Mouse (Mus musculus) intestine, postnatal 0 days (tissue): ENCODE data around the gene Rps21. TPM values are rescaled to one million over a fixed set of nuclear protein-coding genes. Genes with fewer than 3 reads are reported as not detected.

Source experiments
- ATAC-seq: fragments of 200-750 bp; cut with Nextera tagmentation; 2 replicates; pipeline ENCODE4 v1.8.0; 2017; ENCODE audit warnings: mild to moderate bottlenecking, moderate TSS enrichment, moderate library complexity
- H3K27ac ChIP-seq: fragments of 300-500 bp; sonication (generic); 2 replicates; pipeline ENCODE4 v1.5.1; 2014; ENCODE audit warnings: mild to moderate bottlenecking, low read depth, low read length, moderate library complexity
- H3K27me3 ChIP-seq: fragments of 300-500 bp; sonication (generic); replicated peaks from 2 replicates; pipeline ENCODE4 v1.6.1; 2014; ENCODE audit warnings: low read length, mixed read lengths; ENCODE audit not compliant: control insufficient read depth, insufficient read depth
- H3K36me3 ChIP-seq: fragments of 300-500 bp; sonication (generic); 2 replicates; pipeline ENCODE4 v1.6.1; 2014; ENCODE audit warnings: mild to moderate bottlenecking, moderate library complexity; ENCODE audit not compliant: control insufficient read depth, insufficient read depth
- H3K4me1 ChIP-seq: fragments of 300-500 bp; sonication (generic); replicated peaks from 2 replicates; pipeline ENCODE4 v1.6.1; 2014; ENCODE audit warnings: antibody characterized with exemption, low read length, mixed read lengths; ENCODE audit not compliant: control insufficient read depth, insufficient read depth
- H3K4me2 ChIP-seq: fragments of 300-500 bp; sonication (generic); replicated peaks from 2 replicates; pipeline ENCODE4 v1.6.1; 2014; ENCODE audit warnings: low read depth, mild to moderate bottlenecking, moderate library complexity
- H3K4me3 ChIP-seq: fragments of 300-500 bp; sonication (generic); 2 replicates; pipeline ENCODE4 v1.5.1; 2014; ENCODE audit warnings: low read depth, low read length
- H3K9ac ChIP-seq: fragments of 300-500 bp; sonication (generic); 2 replicates; pipeline ENCODE4 v1.6.1; 2014; ENCODE audit warnings: mild to moderate bottlenecking, low read depth, low read length
- H3K9me3 ChIP-seq: fragments of 300-500 bp; sonication (generic); 2 replicates; pipeline ENCODE4 v1.6.1; 2016; ENCODE audit warnings: mixed run types; ENCODE audit not compliant: control insufficient read depth
- CTCF ChIP-seq: sonication (generic); IDR thresholded peaks from 2 replicates; pipeline ENCODE4 v1.5.1; 2016; ENCODE audit warnings: low read depth, mild to moderate bottlenecking, control low read depth, antibody characterized with exemption, moderate library complexity
- WGBS: fragments of 180-500 bp; shearing (Covaris S2); extraction: QIAGEN DNeasy Blood & Tissue Kit; methylation state at CpG from one replicate; pipeline ENCODE4 v1.1.7; 2014; 5-methylcytosine and 5-hydroxymethylcytosine counted together
- polyA plus RNA-seq: library from polyadenylated mRNA; unstranded; fragments of >200 nt; fragmentation: Nextera tagmentation; extraction: Ambion mirVana; gene quantifications from 2 replicates; pipeline ENCODE4 v1.2.1, GENCODE M21; 2015

Rps21 gene
- polyA plus RNA-seq, 1 experiment from 2014 or later, result 454 TPM

GRCm38 (mm10) chr2:180276385-180276784, 19.2 kb downstream of the Rps21 start:
- no peak; the same call in 1 of the 2 replicates for ATAC-seq
- Histone ChIP-seq H3K9ac (no peak overlapping the region), H3K27ac (peak overlapping the region; percentile 94), H3K4me1 (0 out of 2 replicates have a peak, but pooled peaks cover 6% of the 10 kb centered on the region), H3K27me3 (no peaks in the 10 kb centered on the region), H3K9me3 (no peaks in the 10 kb centered on the region), H3K36me3 (no peaks in the 10 kb centered on the region), H3K4me3 (no peak overlapping the region), H3K4me2 (peak overlapping the region; percentile 45)
- TF ChIP-seq CTCF, result no peak
- 25% methylated on average over 4 of the region's 4 CpGs for WGBS

GRCm38 (mm10) chr2:180276851-180277259, 19.7 kb downstream of the Rps21 start:
- peak overlapping the region; percentile 94 for H3K27ac ChIP-seq
- no peaks in the 10 kb centered on the region for H3K27me3 ChIP-seq
- peak overlapping the region; percentile 45; the same call in 1 of the 2 replicates for H3K4me2 ChIP-seq
- H3K4me1 ChIP-seq, result 0 out of 2 replicates have a peak, but pooled peaks cover 6% of the 10 kb centered on the region
- H3K9ac ChIP-seq, result no peak overlapping the region
- no peaks in the 10 kb centered on the region for H3K9me3 ChIP-seq
- TF ChIP-seq CTCF, result no peak
- WGBS, result 27% methylated on average over 8 of the region's 8 CpGs
- H3K36me3 ChIP-seq, result no peaks in the 10 kb centered on the region
- peak; percentile 65 for ATAC-seq
- no peak overlapping the region for H3K4me3 ChIP-seq

GRCm38 (mm10) chr2:180277773-180278320, 20.7 kb downstream of the Rps21 start:
- Histone ChIP-seq H3K27ac (peak overlapping the region; percentile 94), H3K4me2 (0 out of 2 replicates have a peak overlapping the region, but pooled peaks have one; percentile 45), H3K4me3 (no peak overlapping the region), H3K27me3 (no peaks in the 10 kb centered on the region), H3K4me1 (0 out of 2 replicates have a peak, but pooled peaks cover 6% of the 10 kb centered on the region), H3K9me3 (no peaks in the 10 kb centered on the region), H3K36me3 (no peaks in the 10 kb centered on the region), H3K9ac (no peak overlapping the region)
- 44% methylated on average over 8 of the region's 8 CpGs for WGBS
- no peak for TF ChIP-seq CTCF
- no peak for ATAC-seq

- H3K27me3 ChIP-seq, result no peaks in the 10 kb centered on the region
- no peak overlapping the region for H3K4me2 ChIP-seq
- no peak for TF ChIP-seq CTCF
- WGBS, result 85% methylated on average over 8 of the region's 8 CpGs
- H3K9me3 ChIP-seq, result no peaks in the 10 kb centered on the region
- no peaks in the 10 kb centered on the region for H3K36me3 ChIP-seq
- no peak overlapping the region for H3K4me3 ChIP-seq
- H3K27ac ChIP-seq, result no peak overlapping the region; the same call in 1 of the 2 replicates
- ATAC-seq, result no peak
- no peaks in the 10 kb centered on the region for H3K4me1 ChIP-seq
- no peak overlapping the region for H3K9ac ChIP-seq
Measured at GRCm38 (mm10) chr2:180279321-180279720, 22.1 kb downstream of the Rps21 start.

GRCm38 (mm10) chr2:180288966-180289365, 31.8 kb downstream of the Rps21 start:
- peaks cover 10% of the 10 kb centered on the region; the same call in 1 of the 2 replicates for H3K4me1 ChIP-seq
- H3K9ac ChIP-seq, result no peak overlapping the region
- no peaks in the 10 kb centered on the region for H3K9me3 ChIP-seq
- H3K27me3 ChIP-seq, result no peaks in the 10 kb centered on the region
- WGBS, result 30% methylated on average over 11 of the region's 11 CpGs
- H3K4me3 ChIP-seq, result no peak overlapping the region
- no peaks in the 10 kb centered on the region for H3K36me3 ChIP-seq
- H3K4me2 ChIP-seq, result peak overlapping the region; percentile 46; the same call in 1 of the 2 replicates
- ATAC-seq, result no peak
- H3K27ac ChIP-seq, result peak overlapping the region; percentile 35; the same call in 1 of the 2 replicates
- no peak for TF ChIP-seq CTCF

- Histone ChIP-seq H3K4me1 (peaks cover 10% of the 10 kb centered on the region; the same call in 1 of the 2 replicates), H3K36me3 (no peaks in the 10 kb centered on the region), H3K27me3 (no peaks in the 10 kb centered on the region), H3K4me2 (peak within 1 kb of the TSS; percentile 46), H3K27ac (peak within 1 kb of the TSS; percentile 35; the same call in 1 of the 2 replicates), H3K4me3 (no peak within 1 kb of the TSS), H3K9ac (no peak within 1 kb of the TSS), H3K9me3 (no peaks in the 10 kb centered on the region)
- WGBS, result 24% methylated on average over 16 of the region's 16 CpGs
- ATAC-seq, result peak; percentile 42; the same call in 1 of the 2 replicates
- no peak for TF ChIP-seq CTCF
Measured at GRCm38 (mm10) chr2:180289440-180290108, 32.4 kb downstream of the Rps21 start, which contains the start of gene Rbbp8nl. Rbbp8nl (minus strand) TSS chr2:180289879.
